Mouse (Mus musculus) olfactory bulb, adult 2 months (tissue): ENCODE measurements around the gene Enpp6.

Experiments used
- CTCF ChIP-seq: fragments of 200-500 bp; IDR thresholded peaks from 2 replicates; pipeline ENCODE4 v1.5.1; 2012; ENCODE audit warnings: low read depth, mild to moderate bottlenecking, low read length, moderate library complexity; ENCODE audit not compliant: insufficient read depth
- POLR2A ChIP-seq: fragments of 200-500 bp; IDR thresholded peaks from 2 replicates; pipeline ENCODE4 v1.6.1; 2012; ENCODE audit warnings: mild to moderate bottlenecking, low read depth, low read length, moderate library complexity; ENCODE audit not compliant: insufficient read depth

DNA sequence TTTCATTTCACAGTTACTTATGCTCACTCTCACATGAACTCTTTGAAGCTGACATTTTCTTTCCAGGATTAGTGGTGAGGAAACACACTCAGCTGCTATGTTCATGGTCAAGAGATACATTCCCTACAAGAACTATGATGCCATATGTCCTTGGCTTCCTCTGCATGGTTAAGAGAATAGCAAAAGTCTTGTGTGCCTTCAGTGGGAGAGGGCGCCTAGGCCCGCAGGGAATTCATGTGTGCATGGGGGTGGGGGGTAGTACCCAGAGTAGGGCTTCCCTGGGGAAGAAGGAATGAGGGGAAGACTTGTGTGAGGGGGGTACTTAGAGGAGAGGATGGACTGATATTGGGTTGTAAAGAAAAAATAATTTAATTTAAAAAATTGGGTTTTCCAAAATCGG lies 18.0 kb upstream of the Enpp6 start:
- TF ChIP-seq POLR2A (no peak), CTCF (no peak)
